Mouse (Mus musculus) small intestine, adult 2 months (tissue): ENCODE results near the gene Ric8a.

Experiments used
- CTCF ChIP-seq: fragments of 200-500 bp; IDR thresholded peaks from 2 replicates; pipeline ENCODE4 v1.5.1; 2012; ENCODE audit warnings: low read depth, mild to moderate bottlenecking, control low read depth, inconsistent platforms, low read length, moderate library complexity, mixed read lengths; ENCODE audit not compliant: insufficient replicate concordance, insufficient read length; ENCODE audit errors: extremely low read depth
- POLR2A ChIP-seq: fragments of 200-500 bp; IDR thresholded peaks from 2 replicates; pipeline ENCODE4 v1.6.1; 2012; ENCODE audit warnings: low read depth, mild to moderate bottlenecking, control low read depth, inconsistent platforms, low read length, moderate library complexity

DNA sequence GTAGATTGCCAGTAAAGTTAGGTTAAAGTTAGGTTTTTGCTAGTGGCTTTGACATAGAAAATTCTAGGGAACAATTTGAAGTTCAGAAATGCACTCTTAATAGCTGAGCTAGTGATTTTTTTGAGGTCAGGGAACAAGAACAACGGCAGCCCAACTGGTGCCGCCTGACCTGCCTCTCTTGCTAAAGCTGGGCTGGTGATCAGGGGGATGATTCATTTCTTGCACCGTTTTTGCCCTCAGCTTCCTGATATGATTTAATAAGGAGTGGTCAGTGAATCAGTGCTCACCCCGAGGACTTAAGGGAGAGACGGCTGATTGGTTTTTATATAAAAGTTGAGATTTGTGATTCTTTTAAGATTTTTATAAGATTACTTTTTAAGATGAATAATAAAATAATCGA is 25.3 kb upstream of the Ric8a start:
- no peak for TF ChIP-seq CTCF
- TF ChIP-seq POLR2A: no peak
